ENCODE assay signal across 8 mouse cellular contexts in genomic region chr3:116340950-116341624, GRCm38 (mm10).
DNase-seq lines count a peak whose midpoint lies in the region; ATAC-seq lines count a peak whose summit lies in the region.

No protein-coding gene starts in this region.

- no peak overlapping the region for H3K9ac ChIP-seq in hindbrain, embryonic 15.5 days

- H3K27ac ChIP-seq in hindbrain, embryonic 15.5 days (replicated peaks) = no peak overlapping the region

- no peaks in the 10 kb centered on the region for H3K4me1 ChIP-seq in hindbrain, embryonic 15.5 days (replicated peaks)

- 0 out of 2 replicates have a peak overlapping the region, but pooled peaks have one; percentile 11 for H3K4me2 ChIP-seq in hindbrain, embryonic 15.5 days

- 52% methylated on average over 19 of the region's 19 CpGs for WGBS in hindbrain, embryonic 15.5 days

- no peak overlapping the region for H3K4me3 ChIP-seq in hindbrain, embryonic 15.5 days

- peak; percentile 65 for DNase-seq in T-cell, adult 2 months (ENCODE audit: low spot score)
- peak; percentile 57 for DNase-seq in cerebellum, adult 9-10 months
- DNase-seq in frontal cortex, adult 2 months (ENCODE audit: extremely low spot score in 1 of 2, low spot score in 1 of 2) = peak; percentile 48 to 87
- DNase-seq in layer of hippocampus, postnatal 36 days = peak; percentile 55 to 62
- peak; percentile 84 for DNase-seq in lung, postnatal 25 days (ENCODE audit: low spot score)
- peak; percentile 76 to 78 for DNase-seq in right cerebral cortex, adult 2 months (ENCODE audit: low spot score in 2 of 2)
- peak; percentile 44 to 50 for DNase-seq in urinary bladder, postnatal 36 days (ENCODE audit: low spot score in 2 of 2)

- no peaks in the 10 kb centered on the region for H3K27me3 ChIP-seq in hindbrain, embryonic 15.5 days

- ATAC-seq in hindbrain, embryonic 15.5 days (ENCODE audit: low FRiP score, low read depth) = peak; percentile 79

- H3K36me3 ChIP-seq in hindbrain, embryonic 15.5 days = no peaks in the 10 kb centered on the region

- no peaks in the 10 kb centered on the region for H3K9me3 ChIP-seq in hindbrain, embryonic 15.5 days
